Mouse (Mus musculus): ENCODE data around the gene Olfr1390. TPM values are rescaled to one million over a fixed set of nuclear protein-coding genes. Genes with fewer than 3 reads are reported as not detected.
"Not testable (repeated sequence)": the region's sequence is repeated elsewhere in the genome, so short reads cannot be mapped to it uniquely, and the experiment has no call there.

Gene Olfr1390
- total RNA-seq (2021): not detected
- long read RNA-seq, experiment 1: 0 reads
- long read RNA-seq, experiment 2: 0 reads

GRCm38 (mm10) chr11:49334888-49335287 lies at the start of gene Olfr1390:
Gene Olfr1390 (plus strand): TSS chr11:49335188.
- DNase-seq: no peak

GRCm38 (mm10) chr11:49287251-49287650 lies 47.7 kb upstream of the Olfr1390 start:
- DNase-seq: no peak

GRCm38 (mm10) chr11:49292777-49293176 lies 42.2 kb upstream of the Olfr1390 start:
- DNase-seq: no peak

- no peak for DNase-seq
Measured at GRCm38 (mm10) chr11:49304441-49304840, 30.5 kb upstream of the Olfr1390 start, which contains the start of gene Olfr10. Gene Olfr10 (plus strand): TSS chr11:49304741.

GRCm38 (mm10) chr11:49308547-49308946 lies 26.4 kb upstream of the Olfr1390 start:
- not testable (repeated sequence) for DNase-seq

- DNase-seq: no peak
Measured at GRCm38 (mm10) chr11:49322442-49322841, 12.5 kb upstream of the Olfr1390 start, which contains the start of gene Olfr1391. Gene Olfr1391 (plus strand): TSS chr11:49322742.

- no peak for DNase-seq
Measured at GRCm38 (mm10) chr11:49326726-49327125, 8.3 kb upstream of the Olfr1390 start.

GRCm38 (mm10) chr11:49329686-49330085 lies 5.3 kb upstream of the Olfr1390 start:
- no peak for DNase-seq

GRCm38 (mm10) chr11:49337150-49337832 lies 2.3 kb downstream of the Olfr1390 start:
- no peak for DNase-seq

- DNase-seq: no peak
Measured at GRCm38 (mm10) chr11:49383133-49383532, 48.1 kb downstream of the Olfr1390 start.

GRCm38 (mm10) chr11:49386118-49386517 lies 51.1 kb downstream of the Olfr1390 start:
- not testable (repeated sequence) for DNase-seq

Other genes with a start within 250 kb of the Olfr1390 start
- not detected for gene Olfr1396, start 220.3 kb upstream of the Olfr1390 start, total RNA-seq (2021)
- gene Olfr1395, start 192.9 kb upstream of the Olfr1390 start, total RNA-seq (2021): not detected
- not detected for gene Olfr1394, start 180.8 kb upstream of the Olfr1390 start, total RNA-seq (2021)
- gene Btnl9, start 148.0 kb upstream of the Olfr1390 start, total RNA-seq (2021): 1 to 10 TPM; 1.6 to 3.5 TPM
- 10 to 100 TPM; 20.3 to 22.8 TPM for gene Zfp62, start 131.9 kb upstream of the Olfr1390 start, total RNA-seq (2021)
- 10 to 100 TPM; 33.7 to 33.9 TPM for gene Mgat1, start 91.0 kb upstream of the Olfr1390 start, total RNA-seq (2021)
- gene Olfr1393, start 56.9 kb upstream of the Olfr1390 start, total RNA-seq (2021): under 1 TPM in 1 of 2 experiments, not detected in 1; 0.08 TPM
- gene Olfr1392, start 49.9 kb upstream of the Olfr1390 start, total RNA-seq (2021): not detected
- gene Olfr10, start 30.4 kb upstream of the Olfr1390 start, total RNA-seq (2021): not detected
- not detected for gene Olfr1391, start 12.4 kb upstream of the Olfr1390 start, total RNA-seq (2021)
- gene Olfr1389, start 87.9 kb downstream of the Olfr1390 start, total RNA-seq (2021): not detected
- gene Olfr1388, start 101.4 kb downstream of the Olfr1390 start, total RNA-seq (2021): under 1 TPM in 1 of 2 experiments, not detected in 1; 0.08 TPM
- not detected for gene Olfr1387, start 120.2 kb downstream of the Olfr1390 start, total RNA-seq (2021)
- not detected for gene Olfr1386, start 129.9 kb downstream of the Olfr1390 start, total RNA-seq (2021)
- not detected for gene Olfr1385, start 153.9 kb downstream of the Olfr1390 start, total RNA-seq (2021)
- not detected for gene Olfr1384, start 171.5 kb downstream of the Olfr1390 start, total RNA-seq (2021)
- gene Olfr1383, start 184.5 kb downstream of the Olfr1390 start, total RNA-seq (2021): under 1 TPM in 1 of 2 experiments, not detected in 1; 0.29 TPM
- not detected for gene Olfr1382, start 193.1 kb downstream of the Olfr1390 start, total RNA-seq (2021)
- gene Olfr1381, start 208.3 kb downstream of the Olfr1390 start, total RNA-seq (2021): not detected
- gene Olfr1380, start 221.7 kb downstream of the Olfr1390 start, total RNA-seq (2021): not detected